Mouse (Mus musculus) bone marrow, adult 2 months (tissue): ENCODE measurements around the gene Naa16. TPM values are rescaled to one million over a fixed set of nuclear protein-coding genes. Genes with fewer than 3 reads are reported as not detected.

Source experiments
- H3K27ac ChIP-seq: fragments of 200-500 bp; 2 replicates; pipeline ENCODE4 v1.5.1; 2012; ENCODE audit warnings: low read depth, mild to moderate bottlenecking, control low read depth, inconsistent platforms, low read length; ENCODE audit not compliant: control insufficient read depth, poor library complexity, insufficient read depth
- H3K4me1 ChIP-seq: fragments of 200-500 bp; 2 replicates; pipeline ENCODE4 v1.6.1; 2011; ENCODE audit warnings: low read length; ENCODE audit not compliant: control insufficient read depth, insufficient read depth
- H3K4me3 ChIP-seq: fragments of 200-500 bp; replicated peaks from 2 replicates; pipeline ENCODE3; 2011; ENCODE audit warnings: mild to moderate bottlenecking, low read depth, low read length, control low read depth; ENCODE audit not compliant: control insufficient read depth
- CTCF ChIP-seq: fragments of 200-500 bp; IDR thresholded peaks from 2 replicates; pipeline ENCODE4 v1.5.1; 2011; ENCODE audit warnings: low read length, control low read depth; ENCODE audit not compliant: control insufficient read depth, insufficient read depth
- POLR2A ChIP-seq: fragments of 200-500 bp; IDR thresholded peaks from 2 replicates; pipeline ENCODE4 v1.6.1; 2011; ENCODE audit warnings: low read depth, mild to moderate bottlenecking, control low read depth, low read length, borderline replicate concordance; ENCODE audit not compliant: control insufficient read depth
- WGBS: fragments of 180-500 bp; shearing (Covaris S2); methylation state at CpG from one replicate; pipeline ENCODE4 v1.1.7; 2018; 5-methylcytosine and 5-hydroxymethylcytosine counted together
- polyA plus RNA-seq: library from polyadenylated mRNA; stranded (reverse); fragments of >200 nt; gene quantifications from 2 replicates; pipeline ENCODE4 v1.2.4, GENCODE M21; 2011; ENCODE audit warnings: low replicate concordance; ENCODE audit not compliant: missing spikeins, insufficient read depth, insufficient read length

Naa16 gene
- polyA plus RNA-seq, 1 experiment, result 18.1 TPM

- Histone ChIP-seq H3K27ac (no peak overlapping the region), H3K4me1 (peaks cover 3% of the 10 kb centered on the region; the same call in 1 of the 2 replicates), H3K4me3 (no peak overlapping the region)
- no peak for TF ChIP-seq CTCF
- no peak for TF ChIP-seq POLR2A
- 70% methylated on average over 5 of the region's 5 CpGs for WGBS
Measured at GRCm38 (mm10) chr14:79307908-79308307, 82.7 kb downstream of the Naa16 start.

GRCm38 (mm10) chr14:79307138-79307537, 83.4 kb downstream of the Naa16 start:
- 74% methylated on average over 7 of the region's 7 CpGs for WGBS
- TF ChIP-seq CTCF (no peak), POLR2A (no peak)
- Histone ChIP-seq H3K27ac (no peak overlapping the region), H3K4me1 (peaks cover 4% of the 10 kb centered on the region; the same call in 1 of the 2 replicates), H3K4me3 (no peak overlapping the region)

- Histone ChIP-seq H3K4me3 (no peak overlapping the region), H3K4me1 (peaks cover 6% of the 10 kb centered on the region; the same call in 1 of the 2 replicates), H3K27ac (no peak overlapping the region)
- no peak for TF ChIP-seq POLR2A
- no peak for TF ChIP-seq CTCF
- WGBS, result 88% methylated on average over 6 of the region's 6 CpGs
Measured at GRCm38 (mm10) chr14:79304873-79305464, 85.6 kb downstream of the Naa16 start.

- 60% methylated on average over 2 of the region's 2 CpGs for WGBS
- H3K4me3 ChIP-seq, result no peak overlapping the region
- TF ChIP-seq POLR2A (no peak), CTCF (no peak)
- no peak overlapping the region for H3K27ac ChIP-seq
- peaks cover 6% of the 10 kb centered on the region; the same call in 1 of the 2 replicates for H3K4me1 ChIP-seq
Measured at GRCm38 (mm10) chr14:79303150-79303549, 87.4 kb downstream of the Naa16 start.

GRCm38 (mm10) chr14:79301466-79301875, 89.1 kb downstream of the Naa16 start, which contains the start of gene Rgcc:
Gene Rgcc (minus strand): TSS chr14:79301645.
- H3K27ac ChIP-seq, result peak within 1 kb of the TSS; percentile 84
- TF ChIP-seq POLR2A (peak; percentile 100), CTCF (peak; percentile 96)
- peak within 1 kb of the TSS; percentile 94 for H3K4me3 ChIP-seq
- WGBS, result under 1% methylated on average over 34 of the region's 34 CpGs
- peaks cover 4% of the 10 kb centered on the region; the same call in 1 of the 2 replicates for H3K4me1 ChIP-seq

- Histone ChIP-seq H3K4me1 (peaks cover 4% of the 10 kb centered on the region; the same call in 1 of the 2 replicates), H3K4me3 (peak overlapping the region; percentile 94), H3K27ac (peak overlapping the region; percentile 84)
- TF ChIP-seq CTCF, result peak; percentile 8; the same call in 1 of the 2 replicates
- TF ChIP-seq POLR2A, result peak; percentile 61; the same call in 1 of the 2 replicates
- under 1% methylated on average over 52 of the region's 52 CpGs for WGBS
Measured at GRCm38 (mm10) chr14:79300641-79301350, 89.8 kb downstream of the Naa16 start.

- WGBS, result 36% methylated on average over 6 of the region's 6 CpGs
- Histone ChIP-seq H3K4me1 (peaks cover 7% of the 10 kb centered on the region), H3K27ac (no peak overlapping the region), H3K4me3 (peak overlapping the region; percentile 94)
- TF ChIP-seq CTCF (no peak), POLR2A (no peak)
Measured at GRCm38 (mm10) chr14:79299796-79300195, 90.8 kb downstream of the Naa16 start.

- H3K27ac ChIP-seq, result no peak overlapping the region
- TF ChIP-seq CTCF (no peak), POLR2A (no peak)
- peak overlapping the region; percentile 42 for H3K4me3 ChIP-seq
- peaks cover 7% of the 10 kb centered on the region for H3K4me1 ChIP-seq
- 57% methylated on average over 4 of the region's 4 CpGs for WGBS
Measured at GRCm38 (mm10) chr14:79299230-79299629, 91.3 kb downstream of the Naa16 start.
